Mouse (Mus musculus) limb, embryonic 14.5 days (tissue): ENCODE measurements around the gene Bcl2. TPM values are rescaled to one million over a fixed set of nuclear protein-coding genes. Genes with fewer than 3 reads are reported as not detected.

Source experiments
- ATAC-seq: fragments of 200-750 bp; cut with Nextera tagmentation; 2 replicates; pipeline ENCODE4 v1.8.0; 2017; ENCODE audit warnings: low read depth, moderate number of reproducible peaks, moderate TSS enrichment; ENCODE audit not compliant: low FRiP score
- DNase-seq: peaks from one replicate; pipeline ENCODE4 v3.0.0-alpha.2; 2015; ENCODE audit warnings: low spot score
- H3K27ac ChIP-seq: fragments of 300-500 bp; sonication (generic); replicated peaks from 2 replicates; pipeline ENCODE4 v1.5.1; 2014; ENCODE audit warnings: low read depth, mild to moderate bottlenecking, low read length, moderate library complexity, mixed read lengths
- H3K27me3 ChIP-seq: fragments of 300-500 bp; sonication (generic); 2 replicates; pipeline ENCODE4 v1.6.1; 2014; ENCODE audit warnings: low read length, mixed read lengths; ENCODE audit not compliant: control insufficient read depth, insufficient read depth
- H3K36me3 ChIP-seq: fragments of 300-500 bp; sonication (generic); 2 replicates; pipeline ENCODE4 v1.6.1; 2014; ENCODE audit warnings: mild to moderate bottlenecking, low read length, moderate library complexity, mixed read lengths; ENCODE audit not compliant: control insufficient read depth, insufficient read depth
- H3K4me1 ChIP-seq: fragments of 300-500 bp; sonication (generic); 2 replicates; pipeline ENCODE4 v1.6.1; 2014; ENCODE audit warnings: antibody characterized with exemption, low read length, mixed read lengths; ENCODE audit not compliant: control insufficient read depth, insufficient read depth
- H3K4me2 ChIP-seq: fragments of 300-500 bp; sonication (generic); replicated peaks from 2 replicates; pipeline ENCODE4 v1.6.1; 2014; ENCODE audit warnings: low read depth, mild to moderate bottlenecking, low read length, moderate library complexity; ENCODE audit not compliant: severe bottlenecking
- H3K4me3 ChIP-seq: fragments of 300-500 bp; sonication (generic); replicated peaks from 2 replicates; pipeline ENCODE4 v1.5.1; 2014; ENCODE audit warnings: low read length
- H3K9ac ChIP-seq: fragments of 300-500 bp; sonication (generic); 2 replicates; pipeline ENCODE4 v1.6.1; 2014; ENCODE audit warnings: mild to moderate bottlenecking, low read depth, low read length, moderate library complexity; ENCODE audit not compliant: severe bottlenecking
- H3K9me3 ChIP-seq: fragments of 300-500 bp; sonication (generic); 2 replicates; pipeline ENCODE4 v1.6.1; 2016; ENCODE audit warnings: low read length; ENCODE audit not compliant: control insufficient read depth
- POLR2A ChIP-seq: fragments of 200-500 bp; IDR thresholded peaks from 2 replicates; pipeline ENCODE4 v1.8.0; 2012; ENCODE audit warnings: inconsistent platforms, mild to moderate bottlenecking, moderate library complexity, borderline replicate concordance; ENCODE audit not compliant: insufficient read depth, insufficient read length; ENCODE audit errors: extremely low read depth
- WGBS: fragments of 180-500 bp; shearing (Covaris S2); extraction: QIAGEN DNeasy Blood & Tissue Kit; methylation state at CpG from one replicate; pipeline ENCODE4 v1.1.7; 2014; 5-methylcytosine and 5-hydroxymethylcytosine counted together
- polyA plus RNA-seq, 2 experiments: library from polyadenylated mRNA; depleted of rRNA in 1 of 2; stranded (reverse) in 1 of 2; unstranded in 1 of 2; fragments of >200 nt; fragmentation: Nextera tagmentation in 1 of 2; extraction: Ambion mirVana in 1 of 2; gene quantifications; 2 replicates each; pipeline versions ENCODE4 v1.2.1 to v1.2.3; 2012 to 2014

The Bcl2 gene
- polyA plus RNA-seq, 2 experiments: 8.0 to 15.7 TPM

DNA sequence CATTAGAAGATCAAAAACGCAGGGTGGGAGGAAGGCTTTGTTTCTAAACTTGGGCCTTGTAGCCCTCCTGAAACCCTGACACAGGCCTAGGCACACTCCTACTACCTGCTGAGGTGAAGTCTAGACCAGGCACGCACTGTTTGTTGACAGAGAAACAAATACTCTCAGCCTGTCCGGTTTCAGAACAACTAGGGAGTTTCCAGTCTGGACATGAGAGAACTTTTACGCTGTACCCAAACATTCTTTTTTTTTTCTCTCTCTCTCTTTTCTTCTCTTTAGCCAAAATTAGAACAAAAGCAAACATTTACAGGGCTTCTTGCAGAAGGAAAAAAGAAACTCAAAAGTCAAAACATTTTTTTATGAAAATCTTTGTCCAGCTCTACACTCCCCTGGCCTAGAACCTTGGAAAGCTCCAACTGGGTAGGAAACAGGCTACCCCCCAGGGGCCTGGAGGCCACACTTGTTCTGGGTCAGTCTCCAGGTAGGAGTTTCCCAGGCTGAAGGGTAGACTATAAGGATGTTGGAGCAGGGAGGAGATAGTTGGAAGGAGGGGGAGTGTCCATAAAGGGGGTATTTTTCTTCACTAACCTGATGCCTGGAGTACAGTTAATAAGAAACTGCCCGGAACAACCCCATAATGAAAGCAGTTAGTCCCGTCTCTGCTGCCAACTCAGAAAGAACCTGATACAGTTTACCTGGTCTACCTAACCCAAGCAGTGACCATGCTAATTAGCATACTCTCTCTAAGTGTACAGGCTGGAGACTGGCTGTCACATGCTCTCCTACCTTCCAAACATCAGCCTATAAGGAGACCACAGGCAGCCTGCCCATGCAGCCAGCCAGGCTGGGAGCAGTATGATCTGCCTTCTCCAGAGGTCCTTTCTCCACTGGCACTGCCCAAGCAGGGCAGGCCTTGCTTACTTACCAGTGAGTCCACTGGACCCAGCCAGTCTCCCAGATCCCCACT lies 147.7 kb downstream of the Bcl2 start:
- WGBS: 69% methylated on average over 6 of the region's 6 CpGs
- no peak overlapping the region for H3K9ac ChIP-seq
- ATAC-seq: no peak
- H3K4me2 ChIP-seq: no peak overlapping the region
- H3K9me3 ChIP-seq: no peaks in the 10 kb centered on the region
- H3K36me3 ChIP-seq: no peaks in the 10 kb centered on the region
- H3K4me3 ChIP-seq: no peak overlapping the region
- H3K27ac ChIP-seq: no peak overlapping the region
- no peak for TF ChIP-seq POLR2A
- no peaks in the 10 kb centered on the region for H3K27me3 ChIP-seq
- DNase-seq: no peak
- peaks cover 6% of the 10 kb centered on the region for H3K4me1 ChIP-seq

DNA sequence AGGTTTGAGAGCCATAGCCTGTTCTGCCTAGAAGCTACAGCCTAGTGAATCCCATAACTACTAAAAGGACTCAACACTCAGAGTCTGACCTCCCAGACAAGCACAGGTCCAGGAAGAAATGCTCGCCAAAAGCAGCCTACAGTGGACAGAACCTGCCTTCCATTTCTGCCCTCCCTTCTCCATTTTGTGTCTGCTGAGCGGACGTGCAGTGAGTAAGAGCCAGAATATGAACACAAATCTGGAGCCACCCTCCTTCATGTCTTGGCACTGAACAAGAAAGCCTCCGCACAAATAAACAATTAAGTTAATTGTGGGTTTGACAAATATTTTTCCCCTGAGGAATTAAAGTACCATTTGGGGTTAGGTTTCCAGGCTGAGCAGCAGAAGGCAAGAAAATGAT lies 148.8 kb downstream of the Bcl2 start:
- Histone ChIP-seq H3K27me3 (no peaks in the 10 kb centered on the region), H3K4me1 (peaks cover 6% of the 10 kb centered on the region), H3K36me3 (no peaks in the 10 kb centered on the region; the same call in 1 of the 2 replicates), H3K9ac (no peak overlapping the region), H3K4me3 (no peak overlapping the region), H3K9me3 (no peaks in the 10 kb centered on the region), H3K27ac (no peak overlapping the region), H3K4me2 (no peak overlapping the region)
- TF ChIP-seq POLR2A: no peak
- no peak for DNase-seq
- ATAC-seq: no peak
- 78% methylated on average over 4 of the region's 4 CpGs for WGBS

- WGBS: 67% methylated on average over 1 of the region's 1 CpGs
- no peaks in the 10 kb centered on the region for H3K9me3 ChIP-seq
- DNase-seq (no peak), ATAC-seq (no peak)
- no peaks in the 10 kb centered on the region; the same call in 1 of the 2 replicates for H3K36me3 ChIP-seq
- no peak for TF ChIP-seq POLR2A
- no peaks in the 10 kb centered on the region for H3K27me3 ChIP-seq
- no peak overlapping the region for H3K27ac ChIP-seq
- H3K4me1 ChIP-seq: peaks cover 6% of the 10 kb centered on the region
- no peak overlapping the region for H3K4me3 ChIP-seq
- no peak overlapping the region for H3K4me2 ChIP-seq
- no peak overlapping the region for H3K9ac ChIP-seq
Observed at GRCm38 (mm10) chr1:106564436-106564835, 149.6 kb downstream of the Bcl2 start.

- Histone ChIP-seq H3K36me3 (no peaks in the 10 kb centered on the region; the same call in 1 of the 2 replicates), H3K4me3 (no peak overlapping the region), H3K4me1 (peaks cover 6% of the 10 kb centered on the region), H3K4me2 (no peak overlapping the region), H3K27me3 (no peaks in the 10 kb centered on the region), H3K27ac (no peak overlapping the region), H3K9ac (no peak overlapping the region), H3K9me3 (no peaks in the 10 kb centered on the region)
- DNase-seq (no peak), ATAC-seq (no peak)
- no peak for TF ChIP-seq POLR2A
- 86% methylated on average over 3 of the region's 3 CpGs for WGBS
Observed at GRCm38 (mm10) chr1:106562751-106563150, 151.3 kb downstream of the Bcl2 start.

DNA sequence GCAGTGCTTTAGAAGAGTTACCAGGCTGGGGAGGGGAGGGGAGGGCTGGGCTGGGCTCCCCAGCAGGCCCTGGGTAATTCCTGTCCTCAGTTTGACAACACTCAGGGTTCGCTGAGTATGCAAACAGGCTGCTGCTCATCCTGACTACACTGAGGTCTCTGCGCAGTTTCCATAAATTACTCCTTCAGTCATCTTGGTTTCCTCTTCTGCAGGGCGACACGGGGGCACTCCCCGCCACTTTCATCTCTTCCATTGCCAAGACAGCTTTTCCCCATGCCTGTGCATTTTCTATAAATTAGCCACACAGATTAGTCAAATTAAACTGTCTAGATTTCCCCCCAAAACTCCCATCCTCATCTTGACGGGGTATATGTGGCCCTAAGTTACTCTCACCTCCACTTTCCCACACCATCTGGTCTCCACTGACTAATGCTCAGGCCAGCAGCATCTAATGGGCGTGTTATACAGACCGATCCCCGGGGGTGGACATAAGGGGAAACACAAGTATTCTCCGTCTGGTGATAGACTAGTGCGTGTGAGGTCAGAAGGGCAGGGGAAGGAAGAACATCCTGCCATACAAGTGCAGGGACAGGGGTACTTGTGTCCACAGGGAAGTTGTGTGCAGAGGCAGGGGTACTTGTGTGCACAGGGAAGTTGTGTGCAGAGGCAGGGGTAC lies 152.9 kb downstream of the Bcl2 start:
- no peak for ATAC-seq

More for the DNA sequence above, 152.9 kb downstream of the Bcl2 start:
- no peak overlapping the region for H3K4me2 ChIP-seq
- no peak overlapping the region for H3K9ac ChIP-seq
- no peak for TF ChIP-seq POLR2A
- H3K27ac ChIP-seq: no peak overlapping the region
- no peaks in the 10 kb centered on the region for H3K27me3 ChIP-seq
- no peaks in the 10 kb centered on the region for H3K9me3 ChIP-seq
- no peaks in the 10 kb centered on the region; the same call in 1 of the 2 replicates for H3K36me3 ChIP-seq
- 73% methylated on average over 11 of the region's 11 CpGs for WGBS
- 0 out of 2 replicates have a peak, but pooled peaks cover under 1% of the 10 kb centered on the region for H3K4me1 ChIP-seq
- DNase-seq: no peak
- no peak overlapping the region for H3K4me3 ChIP-seq
